Mouse (Mus musculus) small intestine, adult 2 months (tissue): ENCODE measurements at regions not wholly inside any gene's neighbourhood (a gene's known extent, or its start where the extent isn't known, plus 50 kb on each side); places are given as distances from the start of the nearest gene placed in this dataset.

Experiments used
- CTCF ChIP-seq: fragments of 200-500 bp; IDR thresholded peaks from 2 replicates; pipeline ENCODE4 v1.5.1; 2012; ENCODE audit warnings: low read depth, mild to moderate bottlenecking, control low read depth, inconsistent platforms, low read length, moderate library complexity, mixed read lengths; ENCODE audit not compliant: insufficient replicate concordance, insufficient read length; ENCODE audit errors: extremely low read depth
- POLR2A ChIP-seq: fragments of 200-500 bp; IDR thresholded peaks from 2 replicates; pipeline ENCODE4 v1.6.1; 2012; ENCODE audit warnings: low read depth, mild to moderate bottlenecking, control low read depth, inconsistent platforms, low read length, moderate library complexity

GRCm38 (mm10) chr14:76687971-76688407, 131.3 kb upstream of the Serp2 start:
- TF ChIP-seq POLR2A (no peak), CTCF (no peak)
